Mouse (Mus musculus): ENCODE data around the gene En1.

The En1 gene

DNA sequence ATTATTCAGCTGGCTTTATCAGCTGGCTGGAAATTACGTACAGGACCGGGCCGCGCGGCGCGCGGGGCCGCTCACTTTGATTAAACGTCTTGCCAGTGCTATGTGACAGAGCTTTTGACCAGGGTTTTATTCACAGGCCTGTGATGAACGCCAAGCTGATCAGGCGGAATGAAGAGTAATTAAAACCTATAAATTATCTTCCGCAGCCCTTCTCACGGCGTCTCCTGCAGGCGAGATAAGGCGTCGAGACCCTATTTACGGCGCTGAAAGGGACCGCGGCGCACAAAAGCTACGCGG, 2.1 kb upstream of the En1 start:
- DNase-seq (ENCODE audit: low spot score in 2 of 2): no peak

GRCm38 (mm10) chr1:120600516-120601252, 1.5 kb upstream of the En1 start:
- DNase-seq (ENCODE audit: low spot score in 2 of 2): no peak

- no peak for DNase-seq (ENCODE audit: low spot score in 2 of 2)
Measured at GRCm38 (mm10) chr1:120601253-120601836, 873 bp upstream of the En1 start.

- DNase-seq (ENCODE audit: low spot score in 2 of 2): no peak
Measured at GRCm38 (mm10) chr1:120602876-120603655, 848 bp downstream of the En1 start.

DNA sequence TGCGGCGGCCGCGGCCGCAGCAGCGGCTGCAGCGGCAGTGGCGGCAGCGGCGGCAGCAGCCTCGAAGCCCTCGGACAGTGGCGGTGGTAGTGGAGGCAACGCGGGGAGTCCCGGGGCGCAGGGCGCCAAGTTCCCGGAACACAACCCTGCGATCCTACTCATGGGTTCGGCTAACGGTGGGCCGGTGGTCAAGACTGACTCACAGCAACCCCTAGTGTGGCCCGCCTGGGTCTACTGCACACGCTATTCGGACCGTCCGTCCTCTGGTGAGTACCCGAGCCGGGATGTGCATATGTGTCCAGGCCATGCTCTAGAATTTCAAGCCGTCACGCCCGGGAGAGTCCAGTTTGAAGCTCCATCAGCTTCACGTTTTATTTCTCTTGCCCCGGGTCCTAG, 1.4 kb downstream of the En1 start:
- DNase-seq (ENCODE audit: low spot score in 2 of 2): no peak

DNA sequence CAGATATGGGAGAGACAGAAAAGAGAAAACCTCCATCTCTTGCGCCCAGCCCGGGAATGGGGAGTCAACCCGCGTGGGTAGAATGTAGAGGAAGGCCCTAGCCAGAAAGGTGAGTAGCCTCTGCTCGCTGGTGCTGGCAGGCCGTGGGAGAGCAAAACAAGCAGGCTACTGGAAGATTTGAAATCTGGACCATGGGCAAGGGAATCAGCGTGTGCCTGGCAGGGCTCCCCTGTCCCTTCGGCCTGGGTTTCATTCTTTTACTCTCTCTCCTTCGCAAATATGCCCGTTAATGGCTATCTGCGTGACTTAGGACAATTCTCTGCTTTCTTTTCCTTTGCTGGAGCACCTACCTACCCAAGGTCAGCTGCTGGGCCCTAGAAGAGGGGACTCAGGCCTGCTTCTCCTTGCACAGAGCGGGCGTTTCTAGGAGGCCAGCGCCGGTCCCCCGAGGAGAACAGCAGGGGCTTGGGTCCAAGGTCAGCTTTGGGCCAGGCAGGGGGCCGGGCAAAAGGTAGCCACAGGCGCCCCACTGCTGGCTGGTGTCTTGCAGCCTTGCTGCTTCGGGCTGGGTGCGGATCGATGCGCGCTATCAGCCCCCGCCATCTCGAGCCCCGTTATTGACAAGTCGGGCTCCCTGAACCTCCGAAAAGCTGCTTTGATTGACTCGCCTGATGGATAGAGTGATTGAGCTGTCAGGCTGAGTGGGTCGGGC, 2.4 kb downstream of the En1 start:
- no peak for DNase-seq (ENCODE audit: low spot score in 2 of 2)

DNA sequence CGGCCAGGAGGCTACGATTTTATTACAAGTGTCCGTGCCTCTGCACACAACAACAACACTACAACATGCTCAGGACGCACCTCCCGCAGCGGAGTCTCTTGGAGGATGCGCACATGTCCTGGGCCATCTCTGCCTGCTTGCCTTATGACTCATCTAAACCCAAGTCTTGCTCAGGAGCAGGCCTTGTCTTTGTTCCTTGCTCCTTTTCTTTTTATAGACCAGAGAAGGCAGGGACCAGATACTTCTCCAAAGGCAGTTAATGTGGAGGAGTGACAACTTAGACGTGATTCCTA, 2.9 kb downstream of the En1 start:
- no peak for DNase-seq (ENCODE audit: low spot score in 2 of 2)

DNA sequence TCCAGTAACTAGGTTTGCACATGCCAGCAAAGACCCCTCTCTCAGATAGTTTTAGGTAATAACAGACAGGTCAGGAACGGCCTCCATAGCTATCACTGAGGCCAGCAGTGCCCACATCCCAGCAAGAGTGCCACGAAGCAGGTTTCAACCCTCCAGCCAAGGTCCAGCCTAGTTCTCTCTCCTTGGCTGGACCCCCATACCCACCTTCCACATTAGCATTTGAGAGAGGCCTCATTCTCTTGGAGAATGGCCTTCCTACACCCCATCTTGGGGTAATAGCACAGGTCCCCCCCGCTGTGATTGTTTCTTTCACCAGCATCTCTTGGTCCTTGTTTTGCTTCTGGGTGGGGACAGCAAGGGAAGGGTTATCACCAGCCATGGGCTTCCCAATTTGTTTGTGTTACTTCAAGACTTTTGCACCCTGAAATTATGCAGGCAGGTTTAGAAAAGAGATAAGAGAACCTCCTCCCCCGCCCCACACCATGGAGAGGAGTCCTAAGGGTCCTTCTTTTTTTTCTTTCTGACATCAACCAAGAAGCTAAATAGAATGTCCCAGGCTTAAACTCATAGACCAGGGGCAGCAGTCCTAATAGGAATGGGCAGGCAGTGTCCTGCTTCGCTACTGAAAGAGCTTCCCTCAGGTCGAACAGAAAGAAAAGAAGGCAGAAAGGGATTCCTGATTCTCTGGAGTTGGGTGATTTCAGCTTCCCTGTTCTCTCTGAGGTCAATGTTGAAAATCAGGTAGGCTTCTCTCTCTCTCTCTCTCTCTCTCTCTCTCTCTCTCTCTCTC, 3.5 kb downstream of the En1 start:
- DNase-seq (ENCODE audit: low spot score in 2 of 2): no peak

DNA sequence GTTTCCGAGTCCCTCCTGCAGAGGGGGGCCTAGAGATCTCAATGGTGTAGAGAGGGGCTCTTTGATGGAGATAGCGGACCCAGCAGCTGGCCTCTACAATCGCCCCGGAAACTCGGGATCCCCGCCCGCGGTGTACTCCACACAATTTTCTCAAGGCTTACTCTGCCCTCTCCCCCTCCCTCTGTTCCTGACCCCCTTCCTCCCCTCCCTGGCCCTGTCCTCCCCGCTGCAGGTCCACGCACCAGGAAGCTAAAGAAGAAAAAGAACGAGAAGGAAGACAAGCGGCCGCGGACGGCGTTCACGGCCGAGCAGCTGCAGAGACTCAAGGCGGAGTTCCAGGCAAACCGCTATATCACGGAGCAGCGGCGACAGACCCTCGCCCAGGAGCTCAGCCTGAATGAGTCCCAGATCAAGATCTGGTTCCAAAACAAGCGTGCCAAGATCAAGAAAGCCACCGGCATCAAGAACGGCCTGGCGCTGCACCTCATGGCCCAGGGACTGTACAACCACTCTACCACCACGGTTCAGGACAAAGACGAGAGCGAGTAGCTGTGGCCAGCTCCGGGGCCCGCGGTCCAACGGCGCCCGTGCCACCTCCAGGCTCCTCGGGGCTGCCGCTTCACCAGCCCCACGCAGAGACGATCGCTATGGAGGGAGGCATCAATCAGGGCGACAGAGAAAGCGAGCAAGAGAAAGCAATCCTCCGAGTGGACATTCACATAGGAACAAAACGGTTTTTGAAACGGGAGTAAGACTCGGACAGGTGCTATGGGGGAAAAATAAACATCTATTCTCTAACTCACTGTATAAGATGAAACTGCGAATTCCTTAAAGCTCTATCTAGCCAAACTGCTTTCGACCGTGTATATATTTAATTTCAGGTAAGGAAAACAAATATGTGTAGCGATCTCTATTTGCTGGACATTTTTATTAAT, 4.7 kb downstream of the En1 start:
- DNase-seq (ENCODE audit: low spot score in 2 of 2): no peak

DNA sequence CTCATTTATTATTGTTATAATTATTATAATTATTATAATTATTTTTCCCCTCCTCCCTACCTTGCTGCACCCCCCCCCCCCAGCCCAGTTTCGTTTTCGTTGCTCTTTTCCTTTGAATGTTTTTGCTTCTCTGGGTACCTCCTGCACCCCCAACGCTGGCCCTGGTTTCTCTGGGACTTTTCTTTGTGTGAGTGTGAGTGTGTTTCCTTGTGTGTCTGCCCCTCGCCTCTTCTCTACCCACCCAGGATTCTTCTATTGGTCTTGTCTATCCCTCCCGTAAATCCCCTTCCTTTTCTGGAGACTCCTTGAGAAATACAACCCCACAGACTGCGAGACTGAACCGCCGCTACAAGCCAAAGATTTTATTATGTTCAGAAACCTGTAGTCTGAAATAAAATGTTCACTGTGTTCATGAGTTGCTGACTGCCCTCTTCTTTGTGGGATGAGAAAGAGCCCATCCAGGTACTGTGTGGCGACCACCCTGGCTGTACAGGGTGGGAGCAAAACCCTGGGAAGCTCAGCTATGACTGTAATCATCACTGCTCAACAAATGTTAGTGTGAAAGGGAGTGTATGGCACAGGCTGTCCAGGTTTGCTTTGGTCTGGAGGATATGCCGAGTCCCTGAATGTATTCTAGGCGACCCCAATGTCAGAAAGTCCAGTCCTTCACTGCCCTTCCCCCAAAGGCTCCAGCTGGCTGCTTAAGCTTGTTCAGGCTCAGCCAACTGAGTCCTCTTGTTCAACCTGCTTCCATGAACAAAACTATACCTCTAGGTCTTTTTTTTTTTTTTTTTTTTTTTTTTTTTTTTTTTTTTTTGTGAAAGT, 5.6 kb downstream of the En1 start:
- DNase-seq (ENCODE audit: low spot score in 2 of 2): no peak

- DNase-seq (ENCODE audit: low spot score in 2 of 2): no peak
Measured at GRCm38 (mm10) chr1:120608461-120608860, 6.2 kb downstream of the En1 start.

- DNase-seq (ENCODE audit: low spot score in 2 of 2): no peak
Measured at GRCm38 (mm10) chr1:120609611-120610010, 7.4 kb downstream of the En1 start.

- DNase-seq (ENCODE audit: low spot score in 2 of 2): no peak
Measured at GRCm38 (mm10) chr1:120613461-120614306, 11.5 kb downstream of the En1 start.

DNA sequence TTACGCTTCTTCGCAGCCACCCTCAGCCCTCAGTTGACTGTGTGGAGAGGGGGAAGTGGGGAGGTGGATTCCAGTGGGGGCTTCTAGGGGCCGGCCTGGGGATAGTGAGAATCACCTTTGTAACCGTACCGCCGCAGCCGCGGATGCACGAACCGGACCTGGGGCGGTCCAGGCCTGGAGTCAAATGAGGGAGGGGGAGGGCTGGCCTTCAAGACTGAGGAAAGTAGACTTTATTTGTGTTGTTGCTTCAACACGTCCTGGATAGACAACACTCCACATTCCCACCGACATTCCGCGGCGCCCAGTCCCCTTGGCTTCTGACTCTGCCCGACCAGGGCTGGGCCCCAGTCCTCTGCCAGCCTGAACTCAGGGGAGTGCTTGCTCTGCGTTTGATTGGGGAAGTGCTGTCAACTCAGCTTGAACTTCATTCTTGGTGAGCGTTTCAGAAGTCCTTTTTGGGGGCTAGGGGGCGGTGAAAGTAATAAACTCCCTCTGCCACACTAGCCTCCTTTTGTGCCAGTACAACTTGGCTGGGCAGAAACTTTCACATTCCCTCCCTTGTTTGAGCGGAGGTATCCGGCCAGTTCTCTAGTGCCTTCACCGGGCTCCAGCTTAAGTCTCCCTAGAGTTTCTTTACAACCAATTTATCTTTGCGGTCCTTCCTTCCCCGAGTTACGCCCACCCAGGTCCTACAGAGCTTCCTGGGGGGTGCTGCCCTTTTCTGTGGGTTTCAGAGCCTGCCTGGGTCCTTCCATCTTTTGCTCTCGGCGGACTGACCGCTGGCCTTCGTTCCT, 12.3 kb downstream of the En1 start:
- DNase-seq (ENCODE audit: low spot score in 2 of 2): no peak

DNA sequence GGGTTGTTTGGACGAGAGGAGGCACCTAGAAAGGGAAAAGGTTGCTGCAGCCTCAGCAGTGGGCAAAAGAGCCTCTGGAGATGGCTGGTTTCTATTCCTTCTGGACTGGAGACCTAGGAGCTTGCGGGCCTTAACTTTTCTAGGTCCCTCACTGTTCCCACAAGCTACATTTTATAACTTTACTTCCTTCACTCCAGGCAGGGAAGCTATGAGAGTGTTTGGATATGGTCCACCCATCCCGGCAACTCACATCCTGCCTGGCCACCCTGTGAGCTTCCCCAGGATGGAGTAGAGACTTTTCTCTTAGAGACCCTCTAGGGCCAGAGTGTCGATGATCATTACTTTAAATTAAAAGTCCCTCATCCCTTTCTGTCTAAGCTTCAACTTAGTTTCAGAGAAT, 13.3 kb downstream of the En1 start:
- no peak for DNase-seq (ENCODE audit: low spot score in 2 of 2)

GRCm38 (mm10) chr1:120615927-120616326, 13.7 kb downstream of the En1 start:
- DNase-seq (ENCODE audit: low spot score in 2 of 2): no peak

GRCm38 (mm10) chr1:120621383-120621782, 19.2 kb downstream of the En1 start:
- no peak for DNase-seq (ENCODE audit: low spot score in 2 of 2)

DNA sequence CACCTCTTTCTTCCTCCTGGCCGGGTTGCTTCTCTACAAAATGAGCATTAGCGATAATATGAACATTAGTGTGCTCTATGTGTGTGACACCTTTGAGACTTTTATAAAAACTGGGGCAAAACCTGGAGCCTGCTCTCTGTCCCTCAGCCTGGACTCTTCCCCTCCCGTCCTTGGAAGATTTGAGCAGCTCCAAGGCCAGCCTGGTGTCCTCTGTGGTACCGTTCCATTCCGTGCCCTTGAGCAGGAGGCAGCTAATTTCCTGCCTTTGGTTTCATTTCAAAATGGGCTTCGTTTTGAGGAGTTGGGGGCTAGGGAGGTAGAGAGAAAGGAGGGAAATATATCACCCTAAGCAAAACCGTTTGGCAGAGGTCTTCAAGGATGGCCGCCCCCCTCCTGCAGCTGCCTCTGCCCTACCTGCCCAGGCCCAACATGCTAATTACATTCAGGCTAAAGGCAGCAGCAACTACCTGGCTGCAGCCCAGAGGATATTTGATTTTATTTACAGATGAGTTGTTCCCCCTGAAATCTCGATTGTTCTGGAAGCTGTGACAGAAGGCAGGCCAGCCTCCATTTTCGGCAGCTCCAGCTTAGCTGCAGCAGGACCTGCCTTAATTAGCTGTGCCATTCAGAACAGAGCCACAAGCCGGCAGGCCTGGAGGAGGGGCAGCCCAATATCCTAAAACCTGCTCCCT, 24.9 kb downstream of the En1 start:
- DNase-seq (ENCODE audit: low spot score in 2 of 2): no peak

Data from spleen, postnatal 10 days (tissue).